Mouse (Mus musculus): ENCODE measurements at regions not wholly inside any gene's neighbourhood (a gene's known extent, or its start where the extent isn't known, plus 50 kb on each side); places are given as distances from the start of the nearest gene placed in this dataset.

DNA sequence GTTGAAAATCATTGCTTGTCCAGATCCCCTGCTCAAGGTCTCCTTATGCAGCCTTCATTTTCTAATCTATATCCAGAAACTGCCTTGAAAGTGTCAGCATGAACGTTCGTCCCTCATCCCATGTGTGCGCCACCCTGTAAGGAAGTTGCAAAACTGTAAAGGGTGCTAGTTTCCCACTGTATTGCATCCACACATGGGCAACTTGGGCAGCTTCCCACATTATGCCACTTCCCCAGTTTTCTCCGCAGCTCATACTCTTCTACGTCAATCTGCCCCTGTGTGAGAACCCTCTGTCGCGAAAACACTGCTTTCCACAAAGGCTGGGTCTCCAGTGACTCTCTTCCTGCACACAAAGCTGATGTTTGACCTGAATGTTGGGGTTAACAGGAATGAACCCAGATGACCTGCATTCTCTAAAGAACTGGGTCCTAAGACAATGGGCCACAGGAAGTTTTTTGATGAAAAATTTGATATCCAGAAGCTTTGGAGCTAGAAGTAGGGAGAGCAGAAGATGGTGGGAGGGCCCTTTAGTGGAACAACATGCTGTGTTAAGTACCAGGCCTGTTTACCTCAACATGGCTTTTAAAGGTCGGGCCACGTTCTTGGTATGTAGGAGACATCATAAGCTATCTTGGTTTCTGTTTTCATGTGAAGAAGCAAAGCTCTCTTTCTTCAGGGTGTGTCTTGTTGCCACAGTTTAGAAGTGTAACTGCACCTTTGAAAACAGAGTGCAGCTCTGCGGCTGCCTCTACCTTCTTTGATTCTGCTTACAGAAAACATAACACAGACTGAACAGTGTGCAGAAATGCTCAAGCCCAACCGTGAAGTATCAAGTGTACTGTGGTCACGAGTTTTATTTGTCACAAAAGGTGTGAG lies 289.9 kb downstream of the Ets1 start:
- no peaks in the 10 kb centered on the region for H3K36me3 ChIP-seq (ENCODE audit: control insufficient read depth, insufficient read depth, low read length)
- H3K27me3 ChIP-seq (ENCODE audit: control insufficient read depth, insufficient read depth, low read length) = no peaks in the 10 kb centered on the region
- no peak for ATAC-seq (ENCODE audit: low FRiP score, low read depth)
- H3K4me2 ChIP-seq (replicated peaks; ENCODE audit: low read depth, low read length, severe bottlenecking) = no peak overlapping the region
- H3K4me3 ChIP-seq (replicated peaks; ENCODE audit: low read length) = no peak overlapping the region
- TF ChIP-seq POLR2A (IDR thresholded peaks at IDR 0.05; ENCODE audit: borderline replicate concordance, extremely low read depth, insufficient read depth, insufficient read length) = no peak
- H3K9me3 ChIP-seq (ENCODE audit: control insufficient read depth, low read length) = no peaks in the 10 kb centered on the region
- peaks cover under 1% of the 10 kb centered on the region; the same call in 1 of the 2 replicates for H3K4me1 ChIP-seq (ENCODE audit: control insufficient read depth, insufficient read depth, low read length)
- no peak overlapping the region for H3K27ac ChIP-seq (replicated peaks; ENCODE audit: low read depth, low read length)
- H3K9ac ChIP-seq (ENCODE audit: low read depth, low read length, severe bottlenecking) = no peak overlapping the region
- DNase-seq (ENCODE audit: low spot score) = no peak
- WGBS = 79% methylated on average over 12 of the region's 12 CpGs

DNA sequence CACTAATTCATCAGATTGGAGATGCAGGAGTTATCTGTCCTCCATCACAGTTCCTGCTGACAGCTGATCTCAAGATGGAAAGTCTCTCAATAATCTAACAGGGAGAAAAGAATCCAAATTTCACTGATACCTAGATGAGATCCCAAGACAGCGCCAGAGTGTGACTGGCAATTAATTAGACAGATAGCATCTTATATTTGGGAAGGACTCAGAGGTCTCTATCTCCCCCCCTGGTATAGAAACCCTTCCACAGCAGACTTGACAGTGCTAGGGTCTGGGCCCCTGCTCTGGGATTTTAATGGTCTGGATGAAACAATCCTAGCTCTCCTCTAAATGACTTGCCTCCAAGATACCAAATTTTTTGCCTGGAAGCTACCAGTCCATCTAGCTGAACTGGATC lies 291.6 kb downstream of the Ets1 start:
- H3K27me3 ChIP-seq (ENCODE audit: control insufficient read depth, insufficient read depth, low read length) = no peaks in the 10 kb centered on the region
- no peak overlapping the region for H3K4me2 ChIP-seq (replicated peaks; ENCODE audit: low read depth, low read length, severe bottlenecking)
- TF ChIP-seq POLR2A (IDR thresholded peaks at IDR 0.05; ENCODE audit: borderline replicate concordance, extremely low read depth, insufficient read depth, insufficient read length) = no peak
- 89% methylated on average over 1 of the region's 1 CpGs for WGBS
- H3K4me1 ChIP-seq (ENCODE audit: control insufficient read depth, insufficient read depth, low read length) = peaks cover 9% of the 10 kb centered on the region
- H3K4me3 ChIP-seq (replicated peaks; ENCODE audit: low read length) = no peak overlapping the region
- H3K36me3 ChIP-seq (ENCODE audit: control insufficient read depth, insufficient read depth, low read length) = no peaks in the 10 kb centered on the region
- DNase-seq (ENCODE audit: low spot score) (no peak), ATAC-seq (ENCODE audit: low FRiP score, low read depth) (no peak)
- H3K9ac ChIP-seq (ENCODE audit: low read depth, low read length, severe bottlenecking) = no peak overlapping the region
- no peak overlapping the region for H3K27ac ChIP-seq (replicated peaks; ENCODE audit: low read depth, low read length)
- H3K9me3 ChIP-seq (ENCODE audit: control insufficient read depth, low read length) = no peaks in the 10 kb centered on the region

DNA sequence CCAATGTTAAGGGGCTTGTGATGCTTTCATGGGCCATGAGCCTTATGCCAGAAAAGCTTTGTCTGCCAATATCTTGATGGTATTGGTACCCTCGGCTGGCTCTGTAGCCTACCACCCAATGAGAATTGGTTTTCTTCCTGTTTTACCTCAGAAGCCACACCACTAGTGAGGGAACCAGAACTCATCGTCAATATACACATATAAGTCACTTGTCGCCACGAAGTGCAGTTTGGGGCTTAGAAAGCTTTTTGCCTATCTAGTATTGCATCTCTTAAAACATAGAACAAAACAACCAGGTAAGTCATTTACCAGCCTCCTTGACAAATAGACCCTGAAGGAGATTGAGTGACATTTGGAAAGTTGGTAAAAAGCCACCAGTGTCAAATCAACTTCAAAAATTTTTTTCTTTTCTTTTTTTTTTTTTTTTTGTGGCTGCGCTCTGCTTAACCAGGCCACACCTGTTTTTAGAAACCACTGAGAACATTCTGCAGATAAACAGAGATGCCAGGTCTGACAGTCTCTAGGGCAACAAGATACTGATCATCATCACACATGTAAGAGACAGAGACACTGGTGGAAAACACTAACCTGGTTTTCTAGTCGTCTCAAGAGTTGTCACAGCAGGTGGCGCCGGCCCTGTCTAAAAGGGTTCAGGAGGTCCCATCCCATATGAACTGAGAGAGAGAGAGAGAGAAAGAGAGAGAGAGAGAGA lies 292.4 kb downstream of the Ets1 start:
- H3K9me3 ChIP-seq (ENCODE audit: control insufficient read depth, low read length) = no peaks in the 10 kb centered on the region
- WGBS = 88% methylated on average over 8 of the region's 8 CpGs
- H3K9ac ChIP-seq (ENCODE audit: low read depth, low read length, severe bottlenecking) = no peak overlapping the region
- H3K36me3 ChIP-seq (ENCODE audit: control insufficient read depth, insufficient read depth, low read length) = no peaks in the 10 kb centered on the region
- H3K27ac ChIP-seq (replicated peaks; ENCODE audit: low read depth, low read length) = no peak overlapping the region
- ATAC-seq (ENCODE audit: low FRiP score, low read depth) (no peak), DNase-seq (ENCODE audit: low spot score) (no peak)
- no peaks in the 10 kb centered on the region for H3K27me3 ChIP-seq (ENCODE audit: control insufficient read depth, insufficient read depth, low read length)
- TF ChIP-seq POLR2A (IDR thresholded peaks at IDR 0.05; ENCODE audit: borderline replicate concordance, extremely low read depth, insufficient read depth, insufficient read length) = no peak
- no peak overlapping the region for H3K4me3 ChIP-seq (replicated peaks; ENCODE audit: low read length)
- peaks cover 9% of the 10 kb centered on the region for H3K4me1 ChIP-seq (ENCODE audit: control insufficient read depth, insufficient read depth, low read length)
- H3K4me2 ChIP-seq (replicated peaks; ENCODE audit: low read depth, low read length, severe bottlenecking) = no peak overlapping the region

GRCm38 (mm10) chr9:32929331-32929730 lies 293.3 kb downstream of the Ets1 start:
- Histone ChIP-seq H3K27me3 (ENCODE audit: control insufficient read depth, insufficient read depth, low read length) (no peaks in the 10 kb centered on the region), H3K9ac (ENCODE audit: low read depth, low read length, severe bottlenecking) (no peak overlapping the region), H3K9me3 (ENCODE audit: control insufficient read depth, low read length) (no peaks in the 10 kb centered on the region), H3K27ac (replicated peaks; ENCODE audit: low read depth, low read length) (no peak overlapping the region), H3K4me2 (replicated peaks; ENCODE audit: low read depth, low read length, severe bottlenecking) (no peak overlapping the region), H3K36me3 (ENCODE audit: control insufficient read depth, insufficient read depth, low read length) (no peaks in the 10 kb centered on the region), H3K4me3 (replicated peaks; ENCODE audit: low read length) (no peak overlapping the region), H3K4me1 (ENCODE audit: control insufficient read depth, insufficient read depth, low read length) (peaks cover 9% of the 10 kb centered on the region)
- WGBS = 89% methylated on average over 1 of the region's 1 CpGs
- ATAC-seq (ENCODE audit: low FRiP score, low read depth) (no peak), DNase-seq (ENCODE audit: low spot score) (no peak)
- no peak for TF ChIP-seq POLR2A (IDR thresholded peaks at IDR 0.05; ENCODE audit: borderline replicate concordance, extremely low read depth, insufficient read depth, insufficient read length)

DNA sequence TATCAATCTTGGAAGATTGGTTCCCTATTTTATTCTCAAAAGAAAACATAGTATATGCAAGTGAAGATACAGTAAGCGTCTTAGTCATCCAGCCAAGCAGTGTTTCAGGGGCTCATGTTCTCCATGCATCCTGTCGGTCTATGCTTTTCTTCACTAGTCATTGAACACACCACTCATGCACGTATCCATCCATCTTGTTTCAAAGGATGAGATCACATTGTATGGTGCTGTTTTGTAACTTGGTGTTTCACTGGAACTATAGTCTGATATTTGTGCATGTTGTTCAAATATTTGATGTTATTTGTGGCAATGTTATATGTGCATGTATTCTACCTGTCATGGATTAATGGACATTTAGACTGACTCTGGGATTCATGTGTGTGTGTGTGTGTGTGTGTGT lies 293.8 kb downstream of the Ets1 start:
- ATAC-seq (ENCODE audit: low FRiP score, low read depth) (no peak), DNase-seq (ENCODE audit: low spot score) (no peak)
- H3K9me3 ChIP-seq (ENCODE audit: control insufficient read depth, low read length) = no peaks in the 10 kb centered on the region
- H3K27me3 ChIP-seq (ENCODE audit: control insufficient read depth, insufficient read depth, low read length) = no peaks in the 10 kb centered on the region
- no peak overlapping the region for H3K4me3 ChIP-seq (replicated peaks; ENCODE audit: low read length)
- H3K4me1 ChIP-seq (ENCODE audit: control insufficient read depth, insufficient read depth, low read length) = peaks cover 9% of the 10 kb centered on the region
- no peak overlapping the region for H3K4me2 ChIP-seq (replicated peaks; ENCODE audit: low read depth, low read length, severe bottlenecking)
- H3K36me3 ChIP-seq (ENCODE audit: control insufficient read depth, insufficient read depth, low read length) = no peaks in the 10 kb centered on the region
- no peak overlapping the region for H3K9ac ChIP-seq (ENCODE audit: low read depth, low read length, severe bottlenecking)
- no peak overlapping the region for H3K27ac ChIP-seq (replicated peaks; ENCODE audit: low read depth, low read length)
- WGBS = 97% methylated on average over 3 of the region's 3 CpGs
- TF ChIP-seq POLR2A (IDR thresholded peaks at IDR 0.05; ENCODE audit: borderline replicate concordance, extremely low read depth, insufficient read depth, insufficient read length) = no peak

Data from limb, embryonic 14.5 days (tissue).